Mouse (Mus musculus) olfactory bulb, adult 2 months (tissue): Measurements from ENCODE around the gene Ntm. TPM values are rescaled to one million over a fixed set of nuclear protein-coding genes. Genes with fewer than 3 reads are reported as not detected.

Experiments used
- H3K27ac ChIP-seq: fragments of 200-500 bp; 2 replicates; pipeline ENCODE4 v1.5.1; 2012; ENCODE audit warnings: low read depth, low read length; ENCODE audit not compliant: insufficient read depth
- H3K4me1 ChIP-seq: fragments of 200-500 bp; 2 replicates; pipeline ENCODE4 v1.6.1; 2012; ENCODE audit warnings: low read length; ENCODE audit not compliant: control insufficient read depth, insufficient read depth
- H3K4me3 ChIP-seq: fragments of 200-500 bp; 2 replicates; pipeline ENCODE4 v1.5.1; 2012; ENCODE audit warnings: mild to moderate bottlenecking, low read depth, low read length, moderate library complexity; ENCODE audit not compliant: insufficient read depth
- CTCF ChIP-seq: fragments of 200-500 bp; IDR thresholded peaks from 2 replicates; pipeline ENCODE4 v1.5.1; 2012; ENCODE audit warnings: low read depth, mild to moderate bottlenecking, low read length, moderate library complexity; ENCODE audit not compliant: insufficient read depth
- POLR2A ChIP-seq: fragments of 200-500 bp; IDR thresholded peaks from 2 replicates; pipeline ENCODE4 v1.6.1; 2012; ENCODE audit warnings: mild to moderate bottlenecking, low read depth, low read length, moderate library complexity; ENCODE audit not compliant: insufficient read depth
- WGBS: fragments of 180-500 bp; shearing (Covaris S2); methylation state at CpG from one replicate; pipeline ENCODE4 v1.1.7; 2018; 5-methylcytosine and 5-hydroxymethylcytosine counted together
- polyA plus RNA-seq: library from polyadenylated mRNA; stranded (reverse); fragments of >200 nt; gene quantifications from 2 replicates; pipeline ENCODE4 v1.2.4, GENCODE M21; 2012; ENCODE audit warnings: low replicate concordance; ENCODE audit not compliant: missing spikeins, insufficient read depth, insufficient read length

The Ntm gene
- polyA plus RNA-seq, 1 experiment: not detected

GRCm38 (mm10) chr9:29439401-29439800 lies 523.5 kb downstream of the Ntm start:
- H3K27ac ChIP-seq: no peak overlapping the region
- no peak overlapping the region for H3K4me3 ChIP-seq
- WGBS: 60% methylated on average over 5 of the region's 5 CpGs
- no peak for TF ChIP-seq CTCF
- TF ChIP-seq POLR2A: no peak
- H3K4me1 ChIP-seq: peaks cover 2% of the 10 kb centered on the region; the same call in 1 of the 2 replicates

GRCm38 (mm10) chr9:29434611-29435010 lies 528.3 kb downstream of the Ntm start:
- no peak overlapping the region for H3K4me3 ChIP-seq
- peaks cover 9% of the 10 kb centered on the region for H3K4me1 ChIP-seq
- WGBS: 52% methylated on average over 6 of the region's 6 CpGs
- no peak for TF ChIP-seq CTCF
- no peak overlapping the region for H3K27ac ChIP-seq

GRCm38 (mm10) chr9:29433910-29434309 lies 529.0 kb downstream of the Ntm start:
- no peak overlapping the region for H3K4me3 ChIP-seq
- peaks cover 9% of the 10 kb centered on the region for H3K4me1 ChIP-seq
- WGBS: 22% methylated on average over 4 of the region's 4 CpGs
- no peak for TF ChIP-seq POLR2A
- no peak for TF ChIP-seq CTCF
- H3K27ac ChIP-seq: no peak overlapping the region

- TF ChIP-seq POLR2A (no peak), CTCF (no peak)
- H3K4me3 ChIP-seq: no peak overlapping the region
- H3K27ac ChIP-seq: peak overlapping the region; percentile 35; the same call in 1 of the 2 replicates
- WGBS: 45% methylated on average over 7 of the region's 7 CpGs
- H3K4me1 ChIP-seq: peaks cover 9% of the 10 kb centered on the region
Measured at GRCm38 (mm10) chr9:29433156-29433555, 529.8 kb downstream of the Ntm start.

- no peak for TF ChIP-seq CTCF
- TF ChIP-seq POLR2A: no peak
- Histone ChIP-seq H3K4me1 (peaks cover 9% of the 10 kb centered on the region), H3K4me3 (no peak overlapping the region), H3K27ac (no peak overlapping the region)
- 85% methylated on average over 9 of the region's 9 CpGs for WGBS
Measured at GRCm38 (mm10) chr9:29431590-29431989, 531.4 kb downstream of the Ntm start.

GRCm38 (mm10) chr9:29430189-29430588 lies 532.8 kb downstream of the Ntm start:
- Histone ChIP-seq H3K4me1 (peaks cover 9% of the 10 kb centered on the region), H3K4me3 (no peak overlapping the region), H3K27ac (no peak overlapping the region)
- 84% methylated on average over 3 of the region's 3 CpGs for WGBS
- TF ChIP-seq CTCF (no peak), POLR2A (no peak)

- WGBS: 49% methylated on average over 7 of the region's 7 CpGs
- peaks cover 4% of the 10 kb centered on the region; the same call in 1 of the 2 replicates for H3K4me1 ChIP-seq
- H3K27ac ChIP-seq: no peak overlapping the region
- no peak for TF ChIP-seq POLR2A
- TF ChIP-seq CTCF: no peak
- no peak overlapping the region for H3K4me3 ChIP-seq
Measured at GRCm38 (mm10) chr9:29428322-29428721, 534.6 kb downstream of the Ntm start.

GRCm38 (mm10) chr9:29426261-29426660 lies 536.7 kb downstream of the Ntm start:
- no peak overlapping the region for H3K27ac ChIP-seq
- H3K4me3 ChIP-seq: no peak overlapping the region
- 91% methylated on average over 2 of the region's 2 CpGs for WGBS
- TF ChIP-seq CTCF (no peak), POLR2A (no peak)
- H3K4me1 ChIP-seq: no peaks in the 10 kb centered on the region; the same call in 1 of the 2 replicates

GRCm38 (mm10) chr9:29415578-29415977 lies 547.4 kb downstream of the Ntm start:
- H3K4me3 ChIP-seq: no peak overlapping the region
- WGBS: 80% methylated on average over 2 of the region's 2 CpGs
- H3K4me1 ChIP-seq: no peaks in the 10 kb centered on the region
- no peak overlapping the region for H3K27ac ChIP-seq
- TF ChIP-seq CTCF (no peak), POLR2A (no peak)

- WGBS: 73% methylated on average over 4 of the region's 4 CpGs
- no peak for TF ChIP-seq POLR2A
- TF ChIP-seq CTCF: no peak
- no peak overlapping the region for H3K27ac ChIP-seq
- no peaks in the 10 kb centered on the region for H3K4me1 ChIP-seq
- H3K4me3 ChIP-seq: no peak overlapping the region
Measured at GRCm38 (mm10) chr9:29413126-29413525, 549.8 kb downstream of the Ntm start.
